Mouse (Mus musculus): ENCODE data around the gene Cox20.
"Not testable (repeated sequence)": the region's sequence is repeated elsewhere in the genome, so short reads cannot be mapped to it uniquely, and the experiment has no call there.

Gene Cox20

DNA sequence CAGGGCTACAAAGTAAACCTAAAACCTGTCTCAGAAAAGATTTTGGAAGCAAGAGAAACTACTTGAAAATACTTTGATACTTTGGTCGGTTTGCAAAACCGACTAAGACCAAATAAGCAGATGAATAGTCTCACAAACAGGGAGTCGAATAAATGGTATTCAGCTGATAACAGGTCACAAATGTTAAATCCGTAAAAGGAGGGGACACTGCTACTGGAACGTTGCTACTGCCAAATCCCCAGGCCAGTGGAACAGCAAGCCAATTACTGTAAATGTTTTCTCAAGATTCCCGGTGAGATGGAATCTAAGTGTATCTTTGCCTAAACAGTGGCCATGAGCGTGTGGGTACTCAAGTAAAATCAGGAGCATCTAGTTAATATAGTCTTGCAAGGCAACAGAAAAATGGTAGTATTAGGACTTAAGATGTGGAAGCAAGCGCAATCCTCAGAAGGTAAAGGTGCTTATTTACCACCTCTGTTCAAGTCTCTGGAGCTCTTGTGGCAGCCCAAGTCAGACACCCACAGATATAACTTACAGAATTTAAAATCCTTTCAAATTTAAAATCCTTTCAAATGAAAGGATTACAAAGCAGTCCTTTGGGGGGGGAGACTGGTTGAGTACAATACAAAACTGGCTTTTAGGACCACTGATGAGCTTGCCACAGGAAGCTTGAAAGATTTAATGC, 1.2 kb downstream of the Cox20 start:
- DNase-seq (ENCODE audit: low spot score in 2 of 2) = no peak

DNA sequence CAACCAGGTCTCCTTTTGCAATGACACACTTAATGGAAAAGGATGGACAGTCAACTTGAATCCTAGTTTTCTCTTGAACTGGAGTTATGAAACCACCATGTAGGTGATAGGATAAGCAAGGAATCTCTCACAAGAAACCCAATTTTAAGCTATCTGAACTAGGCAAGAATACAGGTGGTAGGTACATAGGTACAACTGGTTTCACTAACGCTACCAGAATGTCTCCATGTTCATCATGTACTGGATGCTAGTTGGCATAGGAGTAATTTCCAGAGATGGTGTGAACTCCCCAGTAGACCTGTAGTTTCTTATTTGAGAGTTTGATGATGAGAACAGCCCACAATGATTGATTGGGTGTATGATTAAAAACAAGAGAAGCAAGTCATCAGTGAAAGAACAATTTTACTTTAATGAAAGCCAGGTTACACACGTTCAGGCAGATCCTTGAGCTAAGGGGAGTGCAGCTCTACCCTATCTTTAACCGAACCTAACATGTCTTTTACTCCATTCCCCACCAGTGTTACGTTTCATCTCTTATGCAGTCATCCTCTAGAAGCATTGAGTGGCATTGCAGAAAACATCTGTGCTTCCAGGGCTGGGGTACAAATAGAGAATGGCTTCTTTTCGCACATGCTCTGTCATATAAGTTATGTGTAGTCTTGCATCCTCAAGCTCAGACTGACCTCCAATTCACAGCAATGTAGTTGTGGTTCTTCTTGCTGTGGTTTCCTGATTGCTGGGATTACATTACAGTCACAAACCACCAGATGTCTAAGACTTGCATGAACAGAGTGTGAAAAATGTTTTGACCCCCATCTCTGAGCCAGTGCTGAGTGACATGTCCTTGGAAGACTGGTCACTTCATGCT, 2.0 kb downstream of the Cox20 start:
- no peak for DNase-seq (ENCODE audit: low spot score in 2 of 2)

DNA sequence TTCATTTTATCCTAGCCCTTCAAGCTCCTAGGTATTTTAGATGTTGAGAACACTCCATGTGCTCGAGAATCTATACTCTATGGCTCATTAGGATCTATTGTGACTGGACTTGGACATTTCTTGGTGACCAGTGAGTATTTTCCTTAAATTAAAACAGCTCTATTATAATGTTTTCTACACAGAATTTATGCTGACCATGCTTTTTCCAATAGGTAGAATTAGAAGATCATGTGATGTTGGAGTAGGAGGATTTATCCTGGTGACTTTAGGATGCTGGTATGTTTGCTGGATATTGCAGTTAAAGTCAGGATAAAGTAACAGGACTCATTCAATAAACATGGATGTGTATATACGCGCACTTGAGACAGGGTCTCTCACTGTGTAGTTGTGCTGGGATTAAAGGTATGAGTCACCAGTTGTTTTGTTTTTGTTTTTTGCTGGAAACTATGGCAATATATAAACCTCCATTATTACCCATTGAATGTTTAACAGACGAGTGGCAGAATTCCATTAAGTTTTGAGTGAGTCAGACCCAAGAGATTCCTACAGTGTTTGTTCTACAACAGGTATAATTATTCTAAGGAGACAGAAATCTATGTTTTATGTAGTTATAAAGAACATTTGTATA, 2.9 kb downstream of the Cox20 start:
- DNase-seq (ENCODE audit: low spot score in 2 of 2) = no peak

DNA sequence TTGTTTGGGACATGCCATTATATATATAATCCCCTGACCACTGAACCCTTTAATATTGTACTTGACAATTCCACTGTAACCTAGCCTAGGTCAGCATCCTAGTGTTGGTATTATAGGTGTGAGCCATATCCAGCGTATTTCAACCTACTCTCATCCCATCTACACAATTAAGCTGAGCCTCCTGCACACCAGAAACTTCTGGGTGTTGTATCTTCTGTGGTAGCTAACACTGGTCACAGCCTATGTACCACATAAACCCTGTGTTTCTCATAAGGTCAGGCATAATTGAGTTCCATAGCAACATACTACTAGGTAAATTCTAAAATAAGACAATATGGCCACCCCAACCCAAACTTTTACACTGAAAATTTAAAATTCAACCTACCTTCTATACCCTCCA, 4.3 kb downstream of the Cox20 start:
- no peak for DNase-seq (ENCODE audit: low spot score in 2 of 2)

DNA sequence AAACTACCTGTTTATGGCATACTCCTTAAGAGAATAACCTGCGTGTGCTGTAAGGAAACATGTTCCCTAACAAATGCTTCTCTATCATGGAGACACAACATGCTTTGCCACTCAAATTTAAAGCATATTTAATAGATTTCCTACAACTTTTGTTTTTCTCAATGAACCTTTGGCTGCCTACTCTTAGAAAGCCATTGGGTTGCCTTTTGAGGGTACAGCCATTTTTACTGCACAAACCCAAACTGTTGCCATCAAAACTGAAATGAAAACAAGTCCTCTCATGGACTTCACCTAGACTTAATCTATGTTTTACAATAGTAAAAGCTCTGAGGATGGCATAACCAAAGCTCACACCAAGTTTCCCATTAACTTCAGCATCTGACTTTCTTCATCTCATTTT, 5.6 kb downstream of the Cox20 start:
- no peak for DNase-seq (ENCODE audit: low spot score in 2 of 2)

DNA sequence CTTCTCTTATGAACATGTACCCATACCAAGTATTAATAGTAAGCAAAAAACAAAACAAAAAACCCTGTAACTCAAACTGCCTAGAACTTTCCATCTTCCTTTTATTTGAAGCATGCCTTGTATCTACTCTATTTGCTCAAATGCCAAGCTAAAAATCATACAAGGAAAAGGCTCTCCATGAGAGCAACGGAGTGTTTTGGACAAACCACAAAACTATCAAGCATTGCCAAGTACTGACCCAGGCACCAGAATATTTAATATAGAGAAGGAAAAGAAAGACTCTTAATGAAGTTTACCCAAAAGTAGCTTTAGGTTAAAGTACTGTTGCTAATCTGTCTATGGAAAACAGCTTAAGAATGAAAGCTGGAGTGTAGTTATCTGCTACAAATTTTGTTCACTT, 7.4 kb downstream of the Cox20 start:
- no peak for DNase-seq (ENCODE audit: low spot score in 2 of 2)

DNA sequence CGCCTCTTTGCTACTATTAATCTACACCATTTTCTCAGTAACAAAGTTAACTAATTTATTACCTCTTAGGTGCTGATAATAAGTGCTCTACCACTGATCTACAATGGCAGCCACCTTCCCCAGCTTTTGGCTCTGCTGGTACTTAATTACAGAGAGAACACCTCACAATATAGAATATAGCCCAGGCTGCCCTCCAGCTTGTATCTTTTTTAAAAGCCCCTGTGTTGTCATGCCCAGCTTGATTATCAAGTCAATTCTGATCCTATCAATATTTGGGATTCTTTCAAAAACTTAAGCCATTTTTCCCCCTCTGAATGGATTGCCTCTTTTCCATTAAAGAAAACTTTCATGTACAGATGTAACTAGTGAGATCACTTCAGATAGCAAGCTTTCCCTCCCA, 8.0 kb downstream of the Cox20 start:
- no peak for DNase-seq (ENCODE audit: low spot score in 2 of 2)

DNA sequence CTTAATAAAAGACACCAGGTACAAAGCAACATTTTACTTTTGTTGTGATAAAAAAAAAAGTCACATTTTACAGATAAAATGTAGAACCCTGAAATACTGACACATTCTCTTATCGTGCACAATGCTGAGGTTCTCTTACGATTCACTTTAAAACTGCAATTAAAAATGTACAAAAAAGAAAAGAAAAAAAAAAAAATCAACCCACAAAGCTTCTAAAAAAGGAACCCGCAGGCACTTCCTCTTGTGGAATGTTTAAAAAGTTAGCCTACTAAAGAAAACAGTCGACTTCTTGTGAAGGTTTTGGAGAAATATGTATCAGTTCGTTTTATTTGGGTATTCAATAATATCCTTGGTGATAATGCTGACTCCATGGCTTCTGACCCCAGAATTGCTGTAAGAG, 10.1 kb downstream of the Cox20 start:
- no peak for DNase-seq (ENCODE audit: low spot score in 2 of 2)

DNA sequence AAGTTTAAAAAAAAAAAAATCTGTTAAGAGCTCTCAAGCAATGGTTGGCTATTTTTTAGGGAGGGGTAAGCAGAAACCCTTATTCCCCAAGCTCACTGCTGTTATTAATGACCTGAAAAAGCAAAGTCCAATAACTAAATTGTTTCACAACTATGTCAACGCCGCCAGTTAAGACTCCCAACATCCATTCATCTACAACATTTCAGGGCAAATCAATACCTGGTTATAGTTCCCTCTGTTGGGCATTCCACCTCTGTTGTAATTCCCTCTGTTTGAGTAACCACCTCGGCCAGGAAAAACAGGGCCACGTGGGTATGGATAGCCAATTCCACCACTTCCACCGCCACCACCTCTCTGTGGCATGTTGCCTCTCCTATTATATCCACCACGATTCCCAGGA, 11.0 kb downstream of the Cox20 start:
- no peak for DNase-seq (ENCODE audit: low spot score in 2 of 2)

DNA sequence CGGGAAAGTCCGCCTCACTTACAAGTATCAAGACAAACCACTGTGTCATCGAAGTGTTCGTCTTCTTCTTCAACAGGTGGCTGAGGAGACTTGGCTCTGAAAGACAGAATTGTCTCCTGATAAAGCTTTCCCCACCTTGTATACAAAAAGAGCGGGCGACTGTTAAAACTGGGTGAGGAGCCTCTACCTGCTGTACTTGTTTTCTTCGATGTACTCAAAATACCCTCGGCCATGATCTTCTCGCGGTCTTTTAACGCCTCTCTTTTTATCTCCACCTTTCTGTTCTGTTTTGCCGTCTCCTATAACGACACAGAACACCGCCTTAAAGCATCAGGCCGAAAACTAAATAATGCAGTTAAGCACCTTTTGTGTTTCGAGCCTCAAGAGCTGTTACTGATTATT, 16.9 kb downstream of the Cox20 start:
- DNase-seq (ENCODE audit: low spot score in 2 of 2) = no peak

DNA sequence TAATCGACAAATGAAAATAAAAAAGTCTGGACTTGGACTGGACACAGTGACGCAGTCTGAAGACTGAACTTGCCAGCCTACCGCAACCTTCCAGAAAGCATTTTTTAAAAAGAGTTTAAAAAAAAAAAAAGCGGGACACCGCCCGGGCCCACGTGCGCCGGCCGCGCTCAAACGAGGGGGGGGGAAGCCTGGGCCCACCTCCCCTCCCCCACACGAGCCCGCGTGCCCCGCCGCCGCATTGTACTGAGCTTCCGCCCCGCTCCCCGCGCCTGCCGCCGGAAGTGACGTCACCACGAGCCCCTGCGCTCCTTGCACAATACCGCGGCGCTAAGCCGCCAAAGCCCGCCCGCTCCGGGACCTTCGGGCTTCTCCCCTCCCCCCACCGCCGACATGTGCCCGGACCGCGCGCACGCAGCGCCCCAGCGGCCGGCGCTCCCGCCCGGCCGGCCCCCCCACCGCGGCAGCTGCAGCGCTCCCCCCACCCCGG, 17.4 kb downstream of the Cox20 start:
- DNase-seq (ENCODE audit: low spot score in 2 of 2) = peak; percentile 85 to 87

DNA sequence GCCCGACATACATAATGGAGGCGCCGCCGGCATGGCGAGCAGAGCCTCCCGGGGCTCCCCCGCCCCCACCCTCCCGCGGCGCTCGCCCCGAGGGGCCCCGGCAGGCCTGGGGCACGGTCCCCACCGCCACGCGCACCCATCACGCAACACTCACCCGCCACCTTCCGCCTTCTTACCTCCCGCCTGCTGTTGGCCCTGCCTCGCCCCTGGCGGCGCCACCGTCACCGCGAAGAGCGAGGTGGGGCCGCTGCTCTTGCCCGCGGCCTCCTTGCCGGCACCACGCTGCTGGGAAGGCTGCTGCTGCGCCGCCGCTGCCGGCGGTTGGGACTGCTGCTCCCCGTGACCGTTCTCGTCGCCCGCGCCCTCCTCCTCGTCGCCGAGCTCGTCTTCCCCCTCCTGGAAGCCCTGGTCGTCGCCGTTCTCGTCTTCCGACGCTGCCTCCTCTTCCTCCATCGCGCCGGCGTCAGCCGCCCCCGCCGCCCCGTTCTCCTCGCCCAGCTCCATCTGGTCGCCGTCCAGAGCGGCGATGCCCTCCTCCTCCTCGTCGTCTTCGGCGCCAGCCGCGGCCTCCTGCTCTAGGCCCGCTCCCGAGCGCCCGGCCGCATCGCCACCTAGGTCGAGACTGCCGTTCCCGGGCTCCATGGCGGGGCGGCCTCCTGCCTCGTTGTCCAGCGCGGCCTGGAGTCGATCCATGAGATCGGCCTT, 18.0 kb downstream of the Cox20 start:
- peak in 1 of 2 experiments; percentile 51 for DNase-seq (ENCODE audit: low spot score in 2 of 2)

DNA sequence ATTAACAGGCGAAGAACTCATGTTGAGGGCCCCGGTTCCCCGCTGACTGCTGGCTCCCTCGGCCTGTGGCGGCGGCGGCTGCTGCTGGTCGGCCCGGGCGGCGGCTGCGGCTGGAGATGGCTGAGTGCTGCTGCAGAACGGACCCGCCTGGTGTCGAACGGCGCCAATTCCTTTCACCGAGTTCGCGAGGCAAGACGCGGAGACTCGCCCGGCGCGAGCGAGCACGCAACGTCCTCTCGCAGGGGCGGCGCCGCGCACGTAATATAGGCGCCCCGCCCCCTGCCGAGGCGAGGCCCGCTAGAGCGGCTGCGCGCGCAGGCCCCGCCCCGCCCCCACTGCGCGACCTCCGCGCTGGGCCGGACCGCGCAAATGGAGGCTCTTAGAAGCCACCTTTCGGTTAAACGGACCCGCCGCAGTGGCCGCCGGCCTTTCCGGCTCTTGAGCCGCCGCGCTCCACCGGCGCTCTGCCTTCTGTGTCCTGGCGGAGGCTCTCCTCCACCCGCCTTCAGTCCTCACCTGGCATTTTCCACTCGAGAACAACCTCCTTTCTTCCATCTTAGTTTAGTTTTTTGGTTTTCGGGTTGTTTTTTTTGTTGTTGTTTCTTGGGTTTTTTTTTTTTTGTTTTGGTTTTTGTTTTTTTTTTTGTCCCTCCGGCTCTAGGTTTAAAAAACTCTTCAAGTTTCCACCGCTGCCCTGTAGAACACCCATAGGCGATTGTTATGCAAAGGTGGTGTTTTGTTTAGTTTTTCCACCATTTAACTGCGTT, 18.8 kb downstream of the Cox20 start, which contains the start of gene Hnrnpu:
Gene Hnrnpu (minus strand): TSS at position 247 of the 767 bp plus-strand sequence.
- peak; percentile 95 for DNase-seq (ENCODE audit: low spot score in 2 of 2)

DNA sequence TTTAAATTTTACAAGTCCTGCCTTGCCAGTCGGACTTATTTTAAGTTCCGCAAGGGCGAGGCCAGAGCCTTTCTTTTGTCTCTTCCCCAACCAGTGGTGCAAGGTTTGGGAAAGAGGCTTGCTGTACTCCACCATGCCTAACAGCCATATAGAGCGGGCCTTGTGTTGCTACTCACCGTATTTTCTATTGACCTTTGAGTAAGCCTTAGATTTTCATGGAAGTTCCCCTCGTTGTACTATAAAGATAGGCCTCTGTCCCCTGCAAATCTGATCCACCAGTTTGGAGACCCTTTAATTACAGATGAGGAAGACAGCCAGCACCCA, 19.4 kb downstream of the Cox20 start:
- no peak for DNase-seq (ENCODE audit: low spot score in 2 of 2)

DNA sequence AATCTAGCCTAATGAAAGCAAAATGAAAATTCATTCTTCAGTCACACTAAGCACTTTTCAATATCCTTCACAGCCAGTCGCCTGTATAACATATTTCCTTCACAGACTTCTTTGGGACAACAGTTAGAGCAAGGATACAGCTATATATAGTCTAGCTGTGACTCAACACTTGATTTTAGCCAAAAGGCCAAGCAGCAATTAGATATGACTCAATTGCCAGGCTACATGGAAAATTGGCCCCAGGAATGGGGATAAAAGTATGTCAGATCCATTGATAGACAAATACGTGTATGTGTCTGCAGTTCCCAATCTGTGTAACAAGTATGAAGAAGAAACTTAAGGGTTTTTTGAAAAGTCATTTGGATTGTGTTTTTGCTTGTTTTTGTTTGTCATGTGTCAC, 21.3 kb downstream of the Cox20 start:
- DNase-seq (ENCODE audit: low spot score in 2 of 2) = no peak

DNA sequence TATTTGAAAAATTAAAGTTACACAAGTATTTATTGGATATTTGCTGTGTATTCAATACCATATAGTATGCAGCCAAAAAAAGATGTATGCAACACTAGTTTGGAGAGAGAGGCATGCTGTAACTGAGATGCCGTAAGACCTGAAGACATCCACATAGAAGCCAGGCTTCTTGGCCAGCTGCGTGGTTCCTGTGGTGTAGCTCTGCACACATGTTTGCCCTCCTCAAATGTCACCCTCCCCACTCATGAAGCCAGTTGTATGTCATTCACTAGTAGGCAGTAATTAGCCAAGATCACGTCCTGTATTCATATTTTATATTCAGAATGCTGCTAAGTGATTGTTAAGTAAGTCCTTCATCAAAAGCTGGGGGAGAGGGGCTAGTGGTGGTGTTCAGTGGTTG, 22.5 kb downstream of the Cox20 start:
- no peak for DNase-seq (ENCODE audit: low spot score in 2 of 2)

DNA sequence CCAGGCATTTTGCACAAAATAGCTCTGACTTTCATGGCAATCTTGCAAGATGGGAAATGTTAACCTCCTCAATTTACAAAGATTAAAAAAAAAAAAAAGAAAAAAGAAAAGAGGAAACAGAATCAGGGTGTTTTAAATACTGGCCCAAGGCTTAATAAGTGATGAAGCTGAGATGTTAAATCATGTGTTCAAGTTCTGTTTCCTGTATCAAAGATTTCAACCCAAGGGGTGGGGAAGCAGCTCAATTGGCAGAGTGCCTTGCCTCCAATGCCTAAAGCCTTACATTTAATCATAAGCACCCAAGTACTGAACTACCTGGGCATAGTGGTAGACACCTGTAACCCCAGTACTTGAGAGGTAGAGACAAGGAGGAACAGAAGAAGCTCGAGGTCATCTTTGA, 23.1 kb downstream of the Cox20 start:
- no peak for DNase-seq (ENCODE audit: low spot score in 2 of 2)

DNA sequence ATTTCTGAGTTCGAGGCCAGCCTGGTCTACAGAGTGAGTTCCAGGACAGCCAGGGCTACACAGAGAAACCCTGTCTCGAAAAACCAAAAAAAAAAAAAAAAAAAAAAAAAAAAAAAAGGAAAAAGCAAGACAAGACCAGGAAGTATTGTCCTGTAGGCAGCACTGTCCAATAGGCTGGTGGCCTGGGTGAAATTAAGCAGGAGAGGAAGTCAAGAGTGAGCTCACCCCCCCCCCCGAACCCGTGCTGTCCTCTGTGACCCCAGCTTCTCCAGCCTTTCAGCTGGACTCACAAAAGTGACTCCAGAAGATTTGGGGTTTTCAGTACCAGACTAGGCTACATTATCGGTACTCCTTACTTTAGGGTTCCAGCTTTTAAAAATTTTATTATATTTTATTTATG, 23.7 kb downstream of the Cox20 start:
- no peak for DNase-seq (ENCODE audit: low spot score in 2 of 2)

DNA sequence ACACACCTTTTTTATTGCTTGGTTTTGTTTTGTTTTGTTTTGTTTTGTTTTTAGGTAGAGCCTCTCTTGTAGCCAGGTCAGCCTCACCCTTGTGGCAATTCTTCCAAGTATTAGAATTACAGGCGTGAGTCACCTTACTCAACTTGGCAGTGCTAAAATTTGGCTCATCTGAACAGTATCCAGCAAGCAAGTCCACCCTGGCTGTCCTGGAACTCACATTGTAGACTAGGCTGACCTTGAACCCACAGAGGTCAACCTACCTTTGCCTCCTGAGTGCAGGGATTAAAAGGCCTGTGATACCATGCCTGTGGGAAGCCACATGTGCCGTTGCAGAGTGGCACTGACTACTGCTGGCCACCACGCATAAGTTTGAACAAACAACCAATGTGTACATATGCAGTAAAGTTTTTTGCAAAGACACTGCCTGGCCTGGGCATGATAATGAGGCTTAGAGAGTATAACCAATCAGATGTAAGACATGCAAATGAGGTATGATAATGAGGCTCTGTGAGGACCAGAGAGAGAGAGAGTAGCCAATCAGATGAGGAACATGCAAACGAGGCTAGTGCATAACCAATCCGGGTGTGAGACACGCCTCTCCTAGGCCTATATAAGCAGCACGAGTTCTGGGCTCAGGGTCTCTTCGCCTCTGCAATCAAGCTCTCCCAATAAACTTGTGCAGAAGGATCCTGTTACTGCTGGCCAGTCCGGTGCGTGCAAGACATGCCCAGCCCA, 25.3 kb downstream of the Cox20 start:
- DNase-seq (ENCODE audit: low spot score in 2 of 2) = not testable (repeated sequence)

DNA sequence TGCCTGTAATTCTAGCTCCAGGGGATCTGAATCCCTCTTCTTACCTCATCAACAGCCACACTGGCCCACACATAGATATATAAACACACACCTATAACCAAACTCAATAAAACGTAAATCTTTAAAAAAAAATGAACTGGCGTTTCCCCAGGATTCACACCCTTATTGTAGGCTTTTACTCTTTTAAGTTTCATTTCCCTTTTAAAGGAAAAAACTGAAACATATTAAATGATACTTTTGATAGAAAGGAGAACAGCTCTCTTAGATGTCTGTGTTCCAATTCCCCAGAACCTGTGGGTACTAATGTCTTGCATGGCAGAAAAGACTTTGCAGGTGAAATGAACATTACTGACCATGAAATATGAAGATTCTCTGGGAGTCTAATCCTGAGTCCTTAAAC, 31.9 kb downstream of the Cox20 start:
- no peak for DNase-seq (ENCODE audit: low spot score in 2 of 2)

DNA sequence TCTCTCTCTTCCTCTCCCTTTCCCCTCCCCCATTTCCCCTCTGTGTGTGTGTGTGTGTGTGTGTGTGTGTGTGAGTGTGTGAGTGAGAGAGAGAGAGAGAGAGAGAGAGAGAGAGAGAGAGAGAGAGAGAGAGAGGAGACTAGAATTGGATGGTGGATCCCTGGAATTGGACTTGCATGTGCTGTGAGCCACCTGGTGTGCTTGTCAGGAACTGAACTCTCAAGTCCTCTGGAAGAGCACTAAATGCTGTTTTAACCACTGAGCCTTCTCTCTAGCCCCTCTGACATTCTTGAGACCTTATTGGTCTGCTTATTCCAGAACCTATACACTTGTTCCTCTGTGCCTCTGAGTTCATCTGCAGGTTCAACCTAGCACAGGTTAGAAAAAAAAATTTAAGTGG, 32.7 kb downstream of the Cox20 start:
- DNase-seq (ENCODE audit: low spot score in 2 of 2) = no peak
